Mouse (Mus musculus) right cerebral cortex, postnatal 4 days (tissue): ENCODE results near the gene Samd14.

ENCODE experiments used
- DNase-seq: peaks from one replicate; pipeline ENCODE4 v3.0.0-alpha.2; 2022

The Samd14 gene

GRCm38 (mm10) chr11:95037306-95037705, 27.6 kb downstream of the Samd14 start:
- no peak for DNase-seq

GRCm38 (mm10) chr11:95038156-95038817, 28.6 kb downstream of the Samd14 start:
- no peak for DNase-seq

GRCm38 (mm10) chr11:95038818-95039655, 29.4 kb downstream of the Samd14 start:
- no peak for DNase-seq

GRCm38 (mm10) chr11:95039766-95040165, 30.1 kb downstream of the Samd14 start:
- DNase-seq, result no peak

GRCm38 (mm10) chr11:95040491-95041138, 30.9 kb downstream of the Samd14 start:
- DNase-seq, result no peak

- peak; percentile 89 for DNase-seq
Measured at GRCm38 (mm10) chr11:95041139-95041609, 31.5 kb downstream of the Samd14 start, which contains the start of gene Pdk2. TSS of gene Pdk2 (minus strand) at chr11:95041354.

- peak; percentile 81 for DNase-seq
Measured at GRCm38 (mm10) chr11:95042096-95042495, 32.4 kb downstream of the Samd14 start.

- no peak for DNase-seq
Measured at GRCm38 (mm10) chr11:95043060-95043459, 33.4 kb downstream of the Samd14 start.

- no peak for DNase-seq
Measured at GRCm38 (mm10) chr11:95043608-95044007, 33.9 kb downstream of the Samd14 start.

- no peak for DNase-seq
Measured at GRCm38 (mm10) chr11:95044185-95044870, 34.6 kb downstream of the Samd14 start.

- DNase-seq, result no peak
Measured at GRCm38 (mm10) chr11:95046980-95047680, 37.5 kb downstream of the Samd14 start.

GRCm38 (mm10) chr11:95053062-95053461, 43.4 kb downstream of the Samd14 start:
- no peak for DNase-seq

GRCm38 (mm10) chr11:95056768-95057501, 47.3 kb downstream of the Samd14 start:
- no peak for DNase-seq

GRCm38 (mm10) chr11:95069226-95069957, 59.7 kb downstream of the Samd14 start:
- no peak for DNase-seq

GRCm38 (mm10) chr11:95070140-95071107, 60.7 kb downstream of the Samd14 start:
- no peak for DNase-seq

- no peak for DNase-seq
Measured at GRCm38 (mm10) chr11:95071266-95071665, 61.6 kb downstream of the Samd14 start.

GRCm38 (mm10) chr11:95072136-95072535, 62.5 kb downstream of the Samd14 start:
- DNase-seq, result no peak

GRCm38 (mm10) chr11:95072804-95073203, 63.1 kb downstream of the Samd14 start:
- no peak for DNase-seq

GRCm38 (mm10) chr11:95073835-95074234, 64.2 kb downstream of the Samd14 start:
- DNase-seq, result no peak
